Comparison of ENCODE assay signal across 12 mouse cellular contexts in genomic region chr10:13997336-13997735, GRCm38 (mm10).
"Had no signal": no experiment of that assay in that cellular context is flagged by ENCODE, and none has a peak within 500 bp of the region (broad histone marks: within the 10 kb centered on the region; RNA-seq: fewer than 3 reads in every experiment).

No protein-coding gene starts in this region.

- DNase-seq: kidney, adult 9 months; kidney, postnatal 14 days; kidney, postnatal 4 days; liver, embryonic 13.5 days; lung, adult 2 months; lung, postnatal 14 days; retina, postnatal 1 day; right cerebral cortex, postnatal 25 days; spleen, adult 18-20 months; thymus, adult 18-20 months; thymus, postnatal 4 days had no signal

- ATAC-seq: midbrain, embryonic 15.5 days had no signal
